Mouse (Mus musculus): ENCODE data around the gene Cdc20b. TPM values are rescaled to one million over a fixed set of nuclear protein-coding genes. Genes with fewer than 3 reads are reported as not detected.
"Not testable (repeated sequence)": the region's sequence is repeated elsewhere in the genome, so short reads cannot be mapped to it uniquely, and the experiment has no call there.

Cdc20b gene
- polyA plus RNA-seq, 1 experiment from 2014 or later, result not detected

- WGBS, result 50% methylated on average over 18 of the region's 20 CpGs
Measured at GRCm38 (mm10) chr13:113013174-113013953, 21.5 kb upstream of the Cdc20b start.

DNA sequence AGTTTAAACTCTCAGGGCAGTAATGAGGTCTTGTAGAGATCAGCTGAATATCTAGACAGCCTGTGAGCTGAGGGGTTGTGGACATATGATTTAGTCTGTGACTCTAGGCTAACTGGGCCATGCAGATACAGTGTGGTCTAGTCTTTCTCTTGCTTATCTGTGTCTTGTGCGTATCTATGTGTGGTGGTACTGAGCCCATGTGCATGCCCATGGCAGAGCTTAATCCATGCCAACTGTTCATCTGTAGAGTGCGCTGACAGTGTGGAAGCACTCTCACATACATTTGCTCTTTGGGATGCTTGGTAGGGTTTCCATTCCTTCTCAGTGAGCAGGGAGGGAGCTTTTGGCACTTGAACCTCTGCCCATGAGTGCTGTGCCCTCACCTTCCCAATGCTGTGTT lies 13.4 kb upstream of the Cdc20b start:
- H3K4me1 ChIP-seq (ENCODE audit: control insufficient read depth, insufficient read depth, low read length), result no peaks in the 10 kb centered on the region
- DNase-seq (ENCODE audit: low spot score) (no peak), ATAC-seq (ENCODE audit: insufficient read depth, low FRiP score, low TSS enrichment) (no peak)
- no peak overlapping the region for H3K27ac ChIP-seq (ENCODE audit: low read depth, low read length)
- no peaks in the 10 kb centered on the region for H3K9me3 ChIP-seq (ENCODE audit: control insufficient read depth, low read length)
- no peak overlapping the region for H3K4me3 ChIP-seq (ENCODE audit: low read depth, low read length)
- H3K27me3 ChIP-seq (ENCODE audit: control insufficient read depth, insufficient read depth, low read length), result no peaks in the 10 kb centered on the region
- no peaks in the 10 kb centered on the region for H3K36me3 ChIP-seq (ENCODE audit: control insufficient read depth, insufficient read depth, low read length)
- 86% methylated on average over 2 of the region's 2 CpGs for WGBS
- H3K4me2 ChIP-seq (ENCODE audit: low read depth), result no peak overlapping the region
- no peak overlapping the region for H3K9ac ChIP-seq (ENCODE audit: low read length)

More at GRCm38 (mm10) chr13:113013174-113013953, 21.5 kb upstream of the Cdc20b start:
- not testable (repeated sequence) for H3K9me3 ChIP-seq (ENCODE audit: control insufficient read depth, low read length); H3K27ac ChIP-seq (ENCODE audit: low read depth, low read length); H3K4me3 ChIP-seq (ENCODE audit: low read depth, low read length); ATAC-seq (ENCODE audit: insufficient read depth, low FRiP score, low TSS enrichment); H3K4me1 ChIP-seq (ENCODE audit: control insufficient read depth, insufficient read depth, low read length); H3K36me3 ChIP-seq (ENCODE audit: control insufficient read depth, insufficient read depth, low read length); H3K9ac ChIP-seq (ENCODE audit: low read length); H3K27me3 ChIP-seq (ENCODE audit: control insufficient read depth, insufficient read depth, low read length); DNase-seq (ENCODE audit: low spot score); H3K4me2 ChIP-seq (ENCODE audit: low read depth)

DNA sequence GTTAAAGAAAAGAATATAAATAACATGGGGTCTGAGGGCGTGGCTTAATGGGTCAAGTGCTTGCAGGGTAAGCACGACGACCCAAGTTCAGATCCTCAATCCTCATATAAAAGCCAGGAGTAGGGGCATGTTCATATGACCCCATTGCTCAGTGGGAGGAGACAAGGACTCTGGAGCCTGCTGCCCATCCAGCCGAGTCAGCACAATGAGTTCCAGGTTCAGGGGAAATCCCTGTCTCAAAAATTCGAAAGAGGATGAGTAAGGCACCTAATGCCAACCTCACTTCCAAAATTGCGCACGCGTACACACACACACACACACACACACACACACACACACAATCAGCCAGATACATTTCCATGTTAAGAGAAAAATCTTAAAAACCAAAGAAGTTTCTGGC lies 12.4 kb upstream of the Cdc20b start:
- no peak overlapping the region for H3K9ac ChIP-seq (ENCODE audit: low read length)
- ATAC-seq (ENCODE audit: insufficient read depth, low FRiP score, low TSS enrichment) (no peak), DNase-seq (ENCODE audit: low spot score) (no peak)
- no peak overlapping the region for H3K27ac ChIP-seq (ENCODE audit: low read depth, low read length)
- 78% methylated on average over 8 of the region's 8 CpGs for WGBS
- no peaks in the 10 kb centered on the region for H3K4me1 ChIP-seq (ENCODE audit: control insufficient read depth, insufficient read depth, low read length)
- H3K9me3 ChIP-seq (ENCODE audit: control insufficient read depth, low read length), result no peaks in the 10 kb centered on the region
- H3K4me2 ChIP-seq (ENCODE audit: low read depth), result no peak overlapping the region
- H3K27me3 ChIP-seq (ENCODE audit: control insufficient read depth, insufficient read depth, low read length), result no peaks in the 10 kb centered on the region
- no peak overlapping the region for H3K4me3 ChIP-seq (ENCODE audit: low read depth, low read length)
- no peaks in the 10 kb centered on the region for H3K36me3 ChIP-seq (ENCODE audit: control insufficient read depth, insufficient read depth, low read length)

GRCm38 (mm10) chr13:113023274-113024143 lies 11.4 kb upstream of the Cdc20b start:
- Histone ChIP-seq H3K9ac (ENCODE audit: low read length) (no peak overlapping the region), H3K9me3 (ENCODE audit: control insufficient read depth, low read length) (no peaks in the 10 kb centered on the region), H3K4me2 (ENCODE audit: low read depth) (no peak overlapping the region), H3K4me1 (ENCODE audit: control insufficient read depth, insufficient read depth, low read length) (no peaks in the 10 kb centered on the region), H3K27me3 (ENCODE audit: control insufficient read depth, insufficient read depth, low read length) (no peaks in the 10 kb centered on the region), H3K4me3 (ENCODE audit: low read depth, low read length) (no peak overlapping the region), H3K27ac (ENCODE audit: low read depth, low read length) (no peak overlapping the region), H3K36me3 (ENCODE audit: control insufficient read depth, insufficient read depth, low read length) (no peaks in the 10 kb centered on the region)
- 84% methylated on average over 17 of the region's 17 CpGs for WGBS
- DNase-seq (ENCODE audit: low spot score) (no peak), ATAC-seq (ENCODE audit: insufficient read depth, low FRiP score, low TSS enrichment) (no peak)

- no peak overlapping the region for H3K4me3 ChIP-seq (ENCODE audit: low read depth, low read length)
- DNase-seq (ENCODE audit: low spot score), result no peak
- peaks cover 39% of the 10 kb centered on the region for H3K27me3 ChIP-seq (ENCODE audit: control insufficient read depth, insufficient read depth, low read length)
- peak overlapping the region; percentile 86 for H3K4me2 ChIP-seq (ENCODE audit: low read depth)
- H3K9ac ChIP-seq (ENCODE audit: low read length), result no peak overlapping the region
- H3K9me3 ChIP-seq (ENCODE audit: control insufficient read depth, low read length), result no peaks in the 10 kb centered on the region
- ATAC-seq (ENCODE audit: insufficient read depth, low FRiP score, low TSS enrichment), result peak; percentile 4; the same call in 1 of the 2 replicates
- no peaks in the 10 kb centered on the region for H3K36me3 ChIP-seq (ENCODE audit: control insufficient read depth, insufficient read depth, low read length)
- no peak overlapping the region for H3K27ac ChIP-seq (ENCODE audit: low read depth, low read length)
- 3% methylated on average over 7 of the region's 7 CpGs for WGBS
- peaks cover 12% of the 10 kb centered on the region; the same call in 1 of the 2 replicates for H3K4me1 ChIP-seq (ENCODE audit: control insufficient read depth, insufficient read depth, low read length)
Measured at GRCm38 (mm10) chr13:113031351-113031750, 3.6 kb upstream of the Cdc20b start.

GRCm38 (mm10) chr13:113031792-113032571 lies 2.9 kb upstream of the Cdc20b start:
- WGBS, result under 1% methylated on average over 40 of the region's 40 CpGs
- peaks cover 39% of the 10 kb centered on the region for H3K27me3 ChIP-seq (ENCODE audit: control insufficient read depth, insufficient read depth, low read length)
- peak overlapping the region; percentile 49 for H3K4me3 ChIP-seq (ENCODE audit: low read depth, low read length)
- ATAC-seq (ENCODE audit: insufficient read depth, low FRiP score, low TSS enrichment), result peak; percentile 70
- peak overlapping the region; percentile 67 for H3K9ac ChIP-seq (ENCODE audit: low read length)
- H3K36me3 ChIP-seq (ENCODE audit: control insufficient read depth, insufficient read depth, low read length), result no peaks in the 10 kb centered on the region
- DNase-seq (ENCODE audit: low spot score), result peak; percentile 73
- peaks cover 12% of the 10 kb centered on the region; the same call in 1 of the 2 replicates for H3K4me1 ChIP-seq (ENCODE audit: control insufficient read depth, insufficient read depth, low read length)
- H3K27ac ChIP-seq (ENCODE audit: low read depth, low read length), result no peak overlapping the region
- peak overlapping the region; percentile 86 for H3K4me2 ChIP-seq (ENCODE audit: low read depth)
- H3K9me3 ChIP-seq (ENCODE audit: control insufficient read depth, low read length), result no peaks in the 10 kb centered on the region

DNA sequence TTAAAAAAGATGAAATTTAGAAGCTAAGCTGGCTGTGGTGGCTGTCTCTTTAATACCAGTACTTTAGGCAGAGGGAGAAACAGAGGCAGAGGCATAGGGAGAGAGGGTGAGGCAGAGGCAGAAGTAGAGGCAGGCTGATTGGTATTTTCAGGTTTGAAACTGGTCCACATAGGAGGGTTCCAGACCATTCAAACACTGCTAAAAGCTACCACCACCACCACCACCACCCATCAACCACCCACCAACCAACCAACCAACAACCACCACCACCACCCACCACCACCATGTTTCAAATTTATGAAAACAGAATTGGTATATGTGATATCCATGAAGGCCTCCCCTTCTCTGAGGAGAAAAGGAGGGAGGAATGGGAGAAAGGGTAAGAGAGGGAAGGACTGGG lies 2.1 kb upstream of the Cdc20b start:
- Histone ChIP-seq H3K4me2 (ENCODE audit: low read depth) (no peak overlapping the region), H3K4me3 (ENCODE audit: low read depth, low read length) (no peak overlapping the region), H3K9ac (ENCODE audit: low read length) (no peak overlapping the region), H3K36me3 (ENCODE audit: control insufficient read depth, insufficient read depth, low read length) (no peaks in the 10 kb centered on the region), H3K27ac (ENCODE audit: low read depth, low read length) (no peak overlapping the region), H3K4me1 (ENCODE audit: control insufficient read depth, insufficient read depth, low read length) (peaks cover 12% of the 10 kb centered on the region; the same call in 1 of the 2 replicates), H3K27me3 (ENCODE audit: control insufficient read depth, insufficient read depth, low read length) (peaks cover 39% of the 10 kb centered on the region), H3K9me3 (ENCODE audit: control insufficient read depth, low read length) (no peaks in the 10 kb centered on the region)
- DNase-seq (ENCODE audit: low spot score) (no peak), ATAC-seq (ENCODE audit: insufficient read depth, low FRiP score, low TSS enrichment) (no peak)

GRCm38 (mm10) chr13:113034271-113034886 lies 532 bp upstream of the Cdc20b start:
- ATAC-seq (ENCODE audit: insufficient read depth, low FRiP score, low TSS enrichment), result no peak
- Histone ChIP-seq H3K4me2 (ENCODE audit: low read depth) (peak overlapping the region; percentile 98), H3K27me3 (ENCODE audit: control insufficient read depth, insufficient read depth, low read length) (peaks cover 37% of the 10 kb centered on the region), H3K9ac (ENCODE audit: low read length) (no peak overlapping the region), H3K4me3 (ENCODE audit: low read depth, low read length) (peak overlapping the region; percentile 49), H3K36me3 (ENCODE audit: control insufficient read depth, insufficient read depth, low read length) (no peaks in the 10 kb centered on the region), H3K27ac (ENCODE audit: low read depth, low read length) (no peak overlapping the region), H3K4me1 (ENCODE audit: control insufficient read depth, insufficient read depth, low read length) (peaks cover 12% of the 10 kb centered on the region; the same call in 1 of the 2 replicates), H3K9me3 (ENCODE audit: control insufficient read depth, low read length) (no peaks in the 10 kb centered on the region)
- DNase-seq (ENCODE audit: low spot score), result peak; percentile 43
- WGBS, result 2% methylated on average over 11 of the region's 11 CpGs

Measured in neural tube, embryonic 11.5 days (tissue).